Mouse (Mus musculus): Measurements from ENCODE around the gene Pfn1. TPM values are rescaled to one million over a fixed set of nuclear protein-coding genes. Genes with fewer than 3 reads are reported as not detected.

Gene Pfn1
- total RNA-seq (2015) (1,800 and 1,907 TPM in 2 replicates), total RNA-seq (2017) (869 and 896 TPM in 2 replicates)

- ATAC-seq (ENCODE audit: poor library complexity, severe bottlenecking) = peak; percentile 53
These were observed at the start of gene Pfn1 for GRCm38 (mm10) chr11:70654198-70654922. Pfn1 (minus strand) TSS chr11:70654644.

GRCm38 (mm10) chr11:70702781-70703180, 48.3 kb upstream of the Pfn1 start:
- ATAC-seq (ENCODE audit: poor library complexity, severe bottlenecking) = no peak

GRCm38 (mm10) chr11:70701984-70702733, 47.7 kb upstream of the Pfn1 start:
- ATAC-seq (ENCODE audit: poor library complexity, severe bottlenecking) = no peak

- no peak for ATAC-seq (ENCODE audit: poor library complexity, severe bottlenecking)
These were observed 46.9 kb upstream of the Pfn1 start for GRCm38 (mm10) chr11:70701221-70701955.

- 0 out of 2 replicates have a peak, but pooled peaks have one; percentile 13 for ATAC-seq (ENCODE audit: poor library complexity, severe bottlenecking)
These were observed 46.2 kb upstream of the Pfn1 start for GRCm38 (mm10) chr11:70700613-70701012.

- peak; percentile 99 for ATAC-seq (ENCODE audit: poor library complexity, severe bottlenecking)
These were observed 45.5 kb upstream of the Pfn1 start, which contains the start of the genes Inca1 and Kif1c for GRCm38 (mm10) chr11:70699722-70700556. Inca1 (minus strand) TSS chr11:70700155. Kif1c (plus strand) TSS chr11:70700548.

- no peak for ATAC-seq (ENCODE audit: poor library complexity, severe bottlenecking)
These were observed 44.6 kb upstream of the Pfn1 start for GRCm38 (mm10) chr11:70699051-70699450.

- ATAC-seq (ENCODE audit: poor library complexity, severe bottlenecking) = no peak
These were observed 42.9 kb upstream of the Pfn1 start for GRCm38 (mm10) chr11:70697376-70697775.

- ATAC-seq (ENCODE audit: poor library complexity, severe bottlenecking) = no peak
These were observed 39.1 kb upstream of the Pfn1 start for GRCm38 (mm10) chr11:70693504-70693903.

- ATAC-seq (ENCODE audit: poor library complexity, severe bottlenecking) = no peak
These were observed 35.1 kb upstream of the Pfn1 start for GRCm38 (mm10) chr11:70689578-70689977.

- ATAC-seq (ENCODE audit: poor library complexity, severe bottlenecking) = no peak
These were observed 33.9 kb upstream of the Pfn1 start for GRCm38 (mm10) chr11:70688372-70688771.

- peak; percentile 79 for ATAC-seq (ENCODE audit: poor library complexity, severe bottlenecking)
These were observed 33.3 kb upstream of the Pfn1 start, which contains the start of gene Camta2 for GRCm38 (mm10) chr11:70687601-70688199. Camta2 (minus strand) TSS chr11:70688105.

GRCm38 (mm10) chr11:70686901-70687566, 32.6 kb upstream of the Pfn1 start:
- ATAC-seq (ENCODE audit: poor library complexity, severe bottlenecking) = peak; percentile 45

GRCm38 (mm10) chr11:70683640-70684039, 29.2 kb upstream of the Pfn1 start:
- ATAC-seq (ENCODE audit: poor library complexity, severe bottlenecking) = no peak

GRCm38 (mm10) chr11:70681897-70682581, 27.6 kb upstream of the Pfn1 start:
- ATAC-seq (ENCODE audit: poor library complexity, severe bottlenecking) = no peak

- ATAC-seq (ENCODE audit: poor library complexity, severe bottlenecking) = no peak
These were observed 26.7 kb upstream of the Pfn1 start for GRCm38 (mm10) chr11:70681170-70681569.

GRCm38 (mm10) chr11:70679894-70680293, 25.4 kb upstream of the Pfn1 start:
- ATAC-seq (ENCODE audit: poor library complexity, severe bottlenecking) = peak; percentile 98

- no peak for ATAC-seq (ENCODE audit: poor library complexity, severe bottlenecking)
These were observed 24.9 kb upstream of the Pfn1 start for GRCm38 (mm10) chr11:70679361-70679760.

- no peak for ATAC-seq (ENCODE audit: poor library complexity, severe bottlenecking)
These were observed 24.1 kb upstream of the Pfn1 start for GRCm38 (mm10) chr11:70678576-70678975.

Data from megakaryocyte, adult 5-6 weeks (primary cell).